Mouse (Mus musculus) thymus, adult 2 months (tissue): Measurements from ENCODE around the gene Prss42.

Experiments
- CTCF ChIP-seq: fragments of 200-500 bp; IDR thresholded peaks from 2 replicates; pipeline ENCODE4 v1.5.1; 2012; ENCODE audit warnings: mild to moderate bottlenecking, control low read depth, low read length, moderate library complexity, borderline replicate concordance; ENCODE audit not compliant: control insufficient read depth, poor library complexity, insufficient read depth; ENCODE audit errors: extremely low read depth
- POLR2A ChIP-seq: fragments of 200-500 bp; IDR thresholded peaks from 2 replicates; pipeline ENCODE4 v1.6.1; 2012; ENCODE audit warnings: mild to moderate bottlenecking, low read length, control low read depth, moderate library complexity; ENCODE audit not compliant: control insufficient read depth, poor library complexity, insufficient read depth; ENCODE audit errors: extremely low read depth

DNA sequence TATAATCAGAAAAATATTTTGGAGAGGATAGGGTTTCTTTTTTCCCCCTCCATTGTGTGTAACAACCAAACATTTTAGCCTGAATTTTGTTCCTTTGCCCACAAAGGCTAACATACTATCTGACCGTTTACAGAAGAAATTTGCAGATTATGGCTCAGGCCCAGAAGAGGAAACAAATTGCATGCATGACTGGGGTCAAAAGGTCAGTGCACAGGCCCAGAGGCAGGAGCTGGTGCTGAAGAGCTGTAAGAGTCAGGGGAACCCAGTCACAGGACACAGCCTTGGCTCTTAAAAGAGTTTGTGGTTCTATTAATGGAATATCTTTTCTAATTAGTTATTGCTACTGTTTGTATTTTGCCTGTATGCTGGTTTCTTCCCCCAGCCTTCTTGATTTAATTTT lies 14.4 kb upstream of the Prss42 start:
- no peak for TF ChIP-seq POLR2A
- no peak for TF ChIP-seq CTCF
